Mouse (Mus musculus): Measurements from ENCODE around the gene Pde4b. TPM values are rescaled to one million over a fixed set of nuclear protein-coding genes. Genes with fewer than 3 reads are reported as not detected.

Gene Pde4b
- total and polyA plus RNA-seq, 3 experiments, result 0.27 TPM; not detected in 2

GRCm38 (mm10) chr4:102647056-102647455 lies 559.7 kb downstream of the Pde4b start:
- Histone ChIP-seq H3K36me3 (replicated peaks) (no peaks in the 10 kb centered on the region), H3K4me1 (ENCODE audit: insufficient read depth, low read depth, low read length) (no peaks in the 10 kb centered on the region), H3K9me3 (replicated peaks) (peaks cover 16% of the 10 kb centered on the region), H3K27me3 (ENCODE audit: insufficient read depth, low read length) (no peaks in the 10 kb centered on the region), H3K4me3 (ENCODE audit: low read depth, low read length) (no peak overlapping the region)
- TF ChIP-seq TAL1 (conservative IDR thresholded peaks at IDR 0.05; ENCODE audit: low read depth, low read length), result no peak
- no peak for TF ChIP-seq GATA1 (IDR thresholded peaks at IDR 0.05; ENCODE audit: borderline replicate concordance, low read length)
- TF ChIP-seq GATA2 (IDR thresholded peaks at IDR 0.05; ENCODE audit: borderline replicate concordance, low read depth, low read length), result no peak
- no peak for TF ChIP-seq POLR2AphosphoS5 (IDR thresholded peaks at IDR 0.05; ENCODE audit: insufficient replicate concordance, low read depth, low read length)
- TF ChIP-seq CTCF (IDR thresholded peaks at IDR 0.05; ENCODE audit: low read depth, low read length), result no peak
- DNase-seq (ENCODE audit: low spot score) (no peak), ATAC-seq (ENCODE audit: extremely low read depth, insufficient number of reproducible peaks, low FRiP score, poor library complexity, severe bottlenecking) (no peak)

GRCm38 (mm10) chr4:102655331-102655730 lies 568.0 kb downstream of the Pde4b start:
- H3K9me3 ChIP-seq (replicated peaks), result peaks cover 12% of the 10 kb centered on the region
- H3K4me1 ChIP-seq (ENCODE audit: insufficient read depth, low read depth, low read length), result no peaks in the 10 kb centered on the region
- no peaks in the 10 kb centered on the region for H3K36me3 ChIP-seq (replicated peaks)
- TF ChIP-seq TAL1 (conservative IDR thresholded peaks at IDR 0.05; ENCODE audit: low read depth, low read length) (no peak), CTCF (IDR thresholded peaks at IDR 0.05; ENCODE audit: low read depth, low read length) (no peak), GATA1 (IDR thresholded peaks at IDR 0.05; ENCODE audit: borderline replicate concordance, low read length) (no peak), POLR2AphosphoS5 (IDR thresholded peaks at IDR 0.05; ENCODE audit: insufficient replicate concordance, low read depth, low read length) (no peak), GATA2 (IDR thresholded peaks at IDR 0.05; ENCODE audit: borderline replicate concordance, low read depth, low read length) (no peak)
- ATAC-seq (ENCODE audit: extremely low read depth, insufficient number of reproducible peaks, low FRiP score, poor library complexity, severe bottlenecking) (no peak), DNase-seq (ENCODE audit: low spot score) (no peak)
- H3K27me3 ChIP-seq (ENCODE audit: insufficient read depth, low read length), result no peaks in the 10 kb centered on the region
- no peak overlapping the region for H3K4me3 ChIP-seq (ENCODE audit: low read depth, low read length)

DNA sequence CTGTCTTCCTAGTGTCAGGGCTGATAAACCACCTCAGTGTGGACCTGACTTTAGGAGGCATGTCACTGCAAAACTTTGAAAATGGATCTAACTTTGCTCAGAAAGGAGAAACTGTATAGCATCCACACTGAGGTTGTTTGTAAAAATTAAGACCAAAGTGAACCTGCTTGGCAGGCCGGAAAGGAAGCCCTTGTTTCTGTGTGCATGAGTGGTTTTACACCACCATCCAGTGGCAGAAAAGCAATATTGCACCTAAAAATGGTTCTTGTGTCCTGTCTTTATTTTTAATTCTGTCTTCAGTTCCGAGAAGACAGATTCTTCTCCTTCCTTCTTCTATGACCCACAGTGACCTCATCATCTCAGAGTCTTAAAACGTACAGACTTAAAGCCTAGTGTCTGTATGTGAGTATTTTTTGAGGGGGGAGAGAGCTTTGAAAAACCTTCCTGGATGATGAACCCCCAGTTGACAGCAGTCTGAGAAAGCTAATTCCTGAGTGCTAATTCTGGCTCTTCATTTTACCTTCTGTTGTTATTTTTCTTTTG lies 569.2 kb downstream of the Pde4b start:
- DNase-seq (ENCODE audit: low spot score) (no peak), ATAC-seq (ENCODE audit: extremely low read depth, insufficient number of reproducible peaks, low FRiP score, poor library complexity, severe bottlenecking) (no peak)
- H3K4me1 ChIP-seq (ENCODE audit: insufficient read depth, low read depth, low read length), result no peaks in the 10 kb centered on the region
- H3K27me3 ChIP-seq (ENCODE audit: insufficient read depth, low read length), result no peaks in the 10 kb centered on the region
- peaks cover 12% of the 10 kb centered on the region for H3K9me3 ChIP-seq (replicated peaks)
- H3K36me3 ChIP-seq (replicated peaks), result no peaks in the 10 kb centered on the region
- H3K4me3 ChIP-seq (ENCODE audit: low read depth, low read length), result no peak overlapping the region
- TF ChIP-seq GATA2 (IDR thresholded peaks at IDR 0.05; ENCODE audit: borderline replicate concordance, low read depth, low read length) (no peak), TAL1 (conservative IDR thresholded peaks at IDR 0.05; ENCODE audit: low read depth, low read length) (no peak), GATA1 (IDR thresholded peaks at IDR 0.05; ENCODE audit: borderline replicate concordance, low read length) (no peak), CTCF (IDR thresholded peaks at IDR 0.05; ENCODE audit: low read depth, low read length) (no peak), POLR2AphosphoS5 (IDR thresholded peaks at IDR 0.05; ENCODE audit: insufficient replicate concordance, low read depth, low read length) (no peak)

Other genes with a start within 250 kb of the Pde4b start
- not detected in 2 replicates for gene B020004J07Rik, start 243.5 kb upstream of the Pde4b start, total RNA-seq (2014; fragmentation: Nextera tagmentation)
- 0.17 TPM in 1 of 2 replicates, not detected in the other for gene B020004J07Rik, start 243.5 kb upstream of the Pde4b start, total RNA-seq (2017)
- gene B020004J07Rik, start 243.5 kb upstream of the Pde4b start, polyA plus RNA-seq (2012), result not detected in 2 replicates
- not detected in 2 replicates for gene C130073F10Rik, start 193.8 kb upstream of the Pde4b start, total RNA-seq (2014; fragmentation: Nextera tagmentation)
- gene C130073F10Rik, start 193.8 kb upstream of the Pde4b start, total RNA-seq (2017), result 0.16 TPM in 1 of 2 replicates, not detected in the other
- not detected in 2 replicates for gene C130073F10Rik, start 193.8 kb upstream of the Pde4b start, polyA plus RNA-seq (2012)
- not detected in 2 replicates for gene Gm12800, start 178.4 kb upstream of the Pde4b start, total RNA-seq (2014; fragmentation: Nextera tagmentation)
- not detected in 2 replicates for gene Gm12800, start 178.4 kb upstream of the Pde4b start, total RNA-seq (2017)
- gene Gm12800, start 178.4 kb upstream of the Pde4b start, polyA plus RNA-seq (2012), result not detected in 2 replicates
- not detected in 2 replicates for gene Gm12794, start 147.1 kb upstream of the Pde4b start, total RNA-seq (2014; fragmentation: Nextera tagmentation)
- not detected in 2 replicates for gene Gm12794, start 147.1 kb upstream of the Pde4b start, total RNA-seq (2017)
- not detected in 2 replicates for gene Gm12794, start 147.1 kb upstream of the Pde4b start, polyA plus RNA-seq (2012)
- gene Gm12790, start 106.5 kb upstream of the Pde4b start, total RNA-seq (2014; fragmentation: Nextera tagmentation), result not detected in 2 replicates
- gene Gm12790, start 106.5 kb upstream of the Pde4b start, total RNA-seq (2017), result not detected in 2 replicates
- gene Gm12790, start 106.5 kb upstream of the Pde4b start, polyA plus RNA-seq (2012), result not detected in 2 replicates
- not detected in 2 replicates for gene Gm12789, start 100.9 kb upstream of the Pde4b start, total RNA-seq (2014; fragmentation: Nextera tagmentation)
- gene Gm12789, start 100.9 kb upstream of the Pde4b start, total RNA-seq (2017), result not detected in 2 replicates
- gene Gm12789, start 100.9 kb upstream of the Pde4b start, polyA plus RNA-seq (2012), result not detected in 2 replicates